In the genomic region with DNA sequence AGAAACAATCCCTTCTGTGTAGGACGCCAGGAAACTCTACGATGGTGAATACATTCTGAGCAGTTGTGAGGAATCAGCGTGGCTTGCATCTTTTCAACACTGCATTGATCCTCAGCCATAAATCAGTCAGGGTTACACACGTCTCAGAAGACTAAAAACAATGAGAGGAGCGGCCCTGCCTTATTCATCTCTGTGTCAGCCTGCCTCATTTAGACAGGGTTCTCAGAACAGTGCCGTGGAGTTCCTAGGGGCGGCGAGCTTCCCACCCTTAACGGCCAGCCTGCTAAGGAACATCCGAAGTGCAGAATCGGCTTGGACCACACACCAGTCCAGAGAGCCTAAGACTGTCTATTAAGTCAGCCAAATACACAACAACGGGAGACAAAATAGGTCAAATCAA, we compare ENCODE assay signal across 14 mouse cellular contexts. TPM values are rescaled to one million over a fixed set of nuclear protein-coding genes. Genes with fewer than 3 reads are reported as not detected.
DNase-seq lines count a peak whose midpoint lies in the region; ATAC-seq and TF ChIP-seq lines count a peak whose summit lies in the region.
"Had no signal": no experiment of that assay in that cellular context is flagged by ENCODE, and none has a peak within 500 bp of the region (broad histone marks: within the 10 kb centered on the region; RNA-seq: fewer than 3 reads in every experiment).

No protein-coding gene starts in this region.

- no peak for TF ChIP-seq EP300 in liver, postnatal 0 days (IDR thresholded peaks at IDR 0.05; ENCODE audit: low read depth)

- WGBS in forebrain, embryonic 13.5 days, result 31% methylated on average over 12 of the region's 12 CpGs
- 32% methylated on average over 12 of the region's 12 CpGs for WGBS in forebrain, postnatal 0 days
- WGBS in neural tube, embryonic 11.5 days, result 13% methylated on average over 12 of the region's 12 CpGs
- WGBS in liver, postnatal 0 days (ENCODE audit: insufficient replicate concordance), result 69% methylated on average over 12 of the region's 12 CpGs

- no peak for DNase-seq in forebrain, postnatal 0 days
- no peak for DNase-seq in layer of hippocampus, adult 2 months (ENCODE audit: low spot score in 2 of 2)
- no peak for DNase-seq in layer of hippocampus, adult 8-10 months (ENCODE audit: low spot score in 2 of 2)
- DNase-seq in embryo, embryonic 10.5 days (ENCODE audit: low spot score), result peak; percentile 52
- DNase-seq in neural tube, embryonic 11.5 days (ENCODE audit: low spot score), result peak; percentile 55
- DNase-seq in lung, postnatal 14 days, result no peak
- DNase-seq in liver, postnatal 0 days, result no peak
- DNase-seq: adrenal gland, postnatal 36 days; B cell, adult 2 months; gastrocnemius, postnatal 36 days; lung, adult 2 months had no signal

- TF ChIP-seq CTCF in forebrain, postnatal 0 days (IDR thresholded peaks at IDR 0.05; ENCODE audit: low read depth), result no peak
- peak; percentile 68 for TF ChIP-seq CTCF in layer of hippocampus, adult 2 months (conservative IDR thresholded peaks at IDR 0.05)
- TF ChIP-seq CTCF in liver, postnatal 0 days (IDR thresholded peaks at IDR 0.05; ENCODE audit: low read depth), result no peak

- H3K9me3 ChIP-seq in forebrain, embryonic 13.5 days (replicated peaks), result no peaks in the 10 kb centered on the region
- no peaks in the 10 kb centered on the region for H3K9me3 ChIP-seq in forebrain, postnatal 0 days (ENCODE audit: low read length)
- no peaks in the 10 kb centered on the region for H3K9me3 ChIP-seq in neural tube, embryonic 11.5 days (ENCODE audit: control insufficient read depth, low read length)
- no peaks in the 10 kb centered on the region for H3K9me3 ChIP-seq in liver, postnatal 0 days (ENCODE audit: low read length)

- 0 out of 2 replicates have a peak overlapping the region, but pooled peaks have one; percentile 18 for H3K9ac ChIP-seq in forebrain, embryonic 13.5 days
- no peak overlapping the region for H3K9ac ChIP-seq in forebrain, postnatal 0 days
- H3K9ac ChIP-seq in neural tube, embryonic 11.5 days (ENCODE audit: low read length), result no peak overlapping the region
- H3K9ac ChIP-seq in liver, postnatal 0 days (replicated peaks), result no peak overlapping the region

- H3K27ac ChIP-seq in forebrain, embryonic 13.5 days, result no peak overlapping the region
- H3K27ac ChIP-seq in forebrain, postnatal 0 days (ENCODE audit: low read depth, low read length), result no peak overlapping the region
- H3K27ac ChIP-seq in layer of hippocampus, adult 2 months, result no peak overlapping the region
- H3K27ac ChIP-seq in neural tube, embryonic 11.5 days (ENCODE audit: low read depth, low read length), result no peak overlapping the region
- H3K27ac ChIP-seq in liver, postnatal 0 days (ENCODE audit: low read depth), result no peak overlapping the region

- H3K4me3 ChIP-seq in forebrain, embryonic 13.5 days, result no peak overlapping the region
- no peak overlapping the region for H3K4me3 ChIP-seq in forebrain, postnatal 0 days (ENCODE audit: low read depth, low read length)
- H3K4me3 ChIP-seq in layer of hippocampus, adult 2 months, result no peak overlapping the region
- no peak overlapping the region for H3K4me3 ChIP-seq in neural tube, embryonic 11.5 days (ENCODE audit: low read depth, low read length)
- H3K4me3 ChIP-seq in liver, postnatal 0 days (ENCODE audit: low read depth, low read length), result no peak overlapping the region

- H3K27me3 ChIP-seq in forebrain, embryonic 13.5 days, result no peaks in the 10 kb centered on the region
- H3K27me3 ChIP-seq in forebrain, postnatal 0 days (ENCODE audit: insufficient read depth, low read length), result no peaks in the 10 kb centered on the region
- no peaks in the 10 kb centered on the region for H3K27me3 ChIP-seq in neural tube, embryonic 11.5 days (ENCODE audit: control insufficient read depth, insufficient read depth, low read length)
- H3K27me3 ChIP-seq in liver, postnatal 0 days (ENCODE audit: insufficient read depth, low read length), result no peaks in the 10 kb centered on the region

- no peak overlapping the region for H3K4me2 ChIP-seq in forebrain, embryonic 13.5 days
- H3K4me2 ChIP-seq in forebrain, postnatal 0 days (ENCODE audit: low read depth), result no peak overlapping the region
- no peak overlapping the region for H3K4me2 ChIP-seq in neural tube, embryonic 11.5 days (ENCODE audit: low read depth)
- H3K4me2 ChIP-seq in liver, postnatal 0 days (ENCODE audit: low read depth, low read length), result no peak overlapping the region

- ATAC-seq in forebrain, embryonic 13.5 days, result no peak
- no peak for ATAC-seq in forebrain, postnatal 0 days
- peak; percentile 85 for ATAC-seq in neural tube, embryonic 11.5 days (ENCODE audit: insufficient read depth, low FRiP score, low TSS enrichment)
- ATAC-seq in liver, postnatal 0 days, result no peak
- ATAC-seq: inflammation-experienced regulatory T-cells, adult 6 months had no signal

- peaks cover 12% of the 10 kb centered on the region; the same call in 1 of the 2 replicates for H3K4me1 ChIP-seq in forebrain, embryonic 13.5 days
- no peaks in the 10 kb centered on the region for H3K4me1 ChIP-seq in forebrain, postnatal 0 days (ENCODE audit: insufficient read depth)
- H3K4me1 ChIP-seq in neural tube, embryonic 11.5 days (ENCODE audit: control insufficient read depth, insufficient read depth, low read length), result peaks cover 7% of the 10 kb centered on the region; the same call in 1 of the 2 replicates
- peaks cover 4% of the 10 kb centered on the region; the same call in 1 of the 2 replicates for H3K4me1 ChIP-seq in liver, postnatal 0 days (ENCODE audit: insufficient read depth)

- no peaks in the 10 kb centered on the region for H3K36me3 ChIP-seq in forebrain, embryonic 13.5 days (ENCODE audit: poor library complexity, severe bottlenecking)
- no peaks in the 10 kb centered on the region for H3K36me3 ChIP-seq in forebrain, postnatal 0 days (ENCODE audit: insufficient read depth)
- H3K36me3 ChIP-seq in neural tube, embryonic 11.5 days (ENCODE audit: control insufficient read depth, insufficient read depth, low read length), result no peaks in the 10 kb centered on the region
- H3K36me3 ChIP-seq in liver, postnatal 0 days (replicated peaks; ENCODE audit: insufficient read depth, low read length), result no peaks in the 10 kb centered on the region

RNA-seq across cellular contexts. Expression of a gene that starts 20.0 kb away (rescaled TPM):
- 13.7 and 16.9 TPM in 2 replicates for polyA plus RNA-seq in forebrain, embryonic 13.5 days (2015; fragmentation: Nextera tagmentation; extraction: Ambion mirVana)
- 2.3 and 2.8 TPM in 2 replicates for total RNA-seq in forebrain, postnatal 0 days (2014; rRNA removed)
- polyA plus RNA-seq in forebrain, postnatal 0 days (2015; fragmentation: Nextera tagmentation; extraction: Ambion mirVana), result 1.1 and 2.0 TPM in 2 replicates
- total RNA-seq in layer of hippocampus, adult 2 months (2021), result 1 to 10 TPM; 1.6 to 1.8 TPM
- 1 to 10 TPM; 1.2 to 1.9 (median 1.7) TPM for total RNA-seq in layer of hippocampus, adult 8-10 months (2022)
- polyA plus RNA-seq in neural tube, embryonic 11.5 days (2014; fragmentation: Nextera tagmentation; extraction: Ambion mirVana), result 24.7 and 25.4 TPM in 2 replicates
- 2.6 and 3.3 TPM in 2 replicates for polyA plus RNA-seq in liver, postnatal 0 days (2015; fragmentation: Nextera tagmentation; extraction: Ambion mirVana)

RNA-seq across cellular contexts. Expression of a gene that starts 39.9 kb away (rescaled TPM):
- polyA plus RNA-seq in forebrain, embryonic 13.5 days (2015; fragmentation: Nextera tagmentation; extraction: Ambion mirVana), result 0.05 and 0.08 TPM in 2 replicates
- 0.23 and 0.43 TPM in 2 replicates for total RNA-seq in forebrain, postnatal 0 days (2014; rRNA removed)
- 0.11 TPM in 1 of 2 replicates, not detected in the other for polyA plus RNA-seq in forebrain, postnatal 0 days (2015; fragmentation: Nextera tagmentation; extraction: Ambion mirVana)
- total RNA-seq in layer of hippocampus, adult 2 months (2021), result under 1 TPM; 0.38 to 0.42 TPM
- 1 to 10 TPM in 1 of 4 experiments, under 1 TPM in 3; 0.14 to 1.1 (median 0.64) TPM for total RNA-seq in layer of hippocampus, adult 8-10 months (2022)
- 0.11 TPM in 1 of 2 replicates, not detected in the other for polyA plus RNA-seq in neural tube, embryonic 11.5 days (2014; fragmentation: Nextera tagmentation; extraction: Ambion mirVana)
- 0.09 and 0.12 TPM in 2 replicates for polyA plus RNA-seq in liver, postnatal 0 days (2015; fragmentation: Nextera tagmentation; extraction: Ambion mirVana)
- total RNA-seq: common myeloid progenitor, adult 5-6 weeks had no signal

Comparison
In these comparisons a context has a peak if more than half of its experiments do, and no peak if none do; other contexts are left out.
1. DNase-seq: peak in embryo, embryonic 10.5 days (single experiment) and neural tube, embryonic 11.5 days (single experiment); none in forebrain, postnatal 0 days (single experiment), layer of hippocampus, adult 2 months (0 of 2), layer of hippocampus, adult 8-10 months (0 of 2), lung, postnatal 14 days (single experiment) and liver, postnatal 0 days (single experiment).